Mouse (Mus musculus) MEL (cell line): Measurements from ENCODE around the gene Rbm42. TPM values are rescaled to one million over a fixed set of nuclear protein-coding genes. Genes with fewer than 3 reads are reported as not detected.

ENCODE experiments used
- DNase-seq: peaks from one replicate; pipeline ENCODE4 v3.0.0; 2011; ENCODE audit warnings: low read depth, low spot score
- H3K27ac ChIP-seq: 2 replicates; pipeline ENCODE4 v1.5.1; 2012; ENCODE audit warnings: low read depth, mild to moderate bottlenecking, control low read depth, low read length, moderate library complexity; ENCODE audit not compliant: control insufficient read depth
- H3K27me3 ChIP-seq, 2 experiments: fragments of 150-350 bp in 1 of 2; sonication (generic) in 1 of 2; 2 replicates each; pipeline ENCODE4 v1.6.1; 2012; ENCODE audit warnings: low read length in 2 of 2, mild to moderate bottlenecking in 2 of 2, improper control_type of control experiment in 1 of 2, moderate library complexity in 1 of 2; ENCODE audit not compliant: insufficient read depth in 2 of 2, control insufficient read depth in 1 of 2
- H3K36me3 ChIP-seq, 2 experiments: 2 replicates each; pipeline ENCODE4 v1.6.1; 2012 to 2014; ENCODE audit warnings: low read length in 2 of 2, improper control_type of control experiment in 1 of 2, inconsistent platforms in 1 of 2, mild to moderate bottlenecking in 1 of 2; ENCODE audit not compliant: insufficient read depth in 2 of 2, control insufficient read depth in 1 of 2
- H3K4me1 ChIP-seq, 2 experiments: fragments of 150-350 bp in 1 of 2; sonication (generic) in 1 of 2; 2 replicates each; pipeline ENCODE4 v1.6.1; 2012; ENCODE audit warnings: low read length in 2 of 2, improper control_type of control experiment in 1 of 2, mild to moderate bottlenecking in 1 of 2; ENCODE audit not compliant: insufficient read depth in 2 of 2, control insufficient read depth in 1 of 2
- H3K4me3 ChIP-seq, 2 experiments: fragments of 150-350 bp in 1 of 2; sonication (generic) in 1 of 2; 2 replicates each; pipeline ENCODE4 v1.5.1; 2012; ENCODE audit warnings: low read depth in 2 of 2, low read length in 2 of 2, mild to moderate bottlenecking in 2 of 2, moderate library complexity in 2 of 2, control low read depth in 1 of 2, improper control_type of control experiment in 1 of 2; ENCODE audit not compliant: control insufficient read depth in 1 of 2, insufficient read depth in 1 of 2
- H3K79me2 ChIP-seq: 2 replicates; pipeline ENCODE4 v1.6.1; 2012; ENCODE audit warnings: mild to moderate bottlenecking, low read length, moderate library complexity; ENCODE audit not compliant: control insufficient read depth, poor library complexity, insufficient read depth
- H3K9ac ChIP-seq: 2 replicates; pipeline ENCODE4 v1.6.1; 2012; ENCODE audit warnings: low read depth, mild to moderate bottlenecking, control low read depth, low read length, moderate library complexity; ENCODE audit not compliant: control insufficient read depth, poor library complexity, severe bottlenecking
- H3K9me3 ChIP-seq: fragments of 150-350 bp; sonication (generic); replicated peaks from 2 replicates; pipeline ENCODE4 v1.6.1; 2012; ENCODE audit warnings: mild to moderate bottlenecking, low read length, improper control_type of control experiment, moderate library complexity; ENCODE audit not compliant: insufficient read depth
- BHLHE40 ChIP-seq: IDR thresholded peaks from 2 replicates; pipeline ENCODE4 v1.6.1; 2012; ENCODE audit warnings: low read depth, mild to moderate bottlenecking, inconsistent platforms, low read length, improper control_type of control experiment, borderline replicate concordance
- CHD1 ChIP-seq: IDR thresholded peaks from 2 replicates; pipeline ENCODE4 v1.6.1; 2012; ENCODE audit warnings: low read depth, mild to moderate bottlenecking, inconsistent platforms, low read length, improper control_type of control experiment
- CHD2 ChIP-seq: IDR thresholded peaks from 2 replicates; pipeline ENCODE4 v1.6.1; 2011; ENCODE audit warnings: low read length, improper control_type of control experiment
- CTCF ChIP-seq, 3 experiments: IDR thresholded peaks in 2 of 3; conservative IDR thresholded peaks in 1 of 3; 2 replicates each; pipeline ENCODE4 v1.5.1; 2011 to 2012; ENCODE audit warnings: low read length in 3 of 3, low read depth in 2 of 3, mild to moderate bottlenecking in 2 of 3, improper control_type of control experiment in 1 of 3, inconsistent platforms in 1 of 3, mixed read lengths in 1 of 3, moderate library complexity in 1 of 3; ENCODE audit not compliant: control insufficient read depth in 1 of 3, insufficient read depth in 1 of 3, poor library complexity in 1 of 3, severe bottlenecking in 1 of 3
- E2F4 ChIP-seq: IDR thresholded peaks from 2 replicates; pipeline ENCODE4 v1.6.1; 2011; ENCODE audit warnings: low read depth, low read length, improper control_type of control experiment, borderline replicate concordance
- ELF1 ChIP-seq: IDR thresholded peaks from 2 replicates; pipeline ENCODE4 v1.6.1; 2014; ENCODE audit warnings: low read depth, mild to moderate bottlenecking, inconsistent platforms, low read length, improper control_type of control experiment, moderate library complexity
- EP300 ChIP-seq, 2 experiments: IDR thresholded peaks; 2 replicates each; pipeline ENCODE4 v1.6.1; 2011; ENCODE audit warnings: improper control_type of control experiment in 2 of 2, low read length in 2 of 2, low read depth in 1 of 2, mild to moderate bottlenecking in 1 of 2
- ETS1 ChIP-seq: IDR thresholded peaks from 2 replicates; pipeline ENCODE4 v1.6.1; 2012; ENCODE audit warnings: low read depth, mild to moderate bottlenecking, inconsistent platforms, low read length, improper control_type of control experiment, moderate library complexity
- GATA1 ChIP-seq: IDR thresholded peaks from 2 replicates; pipeline ENCODE4 v1.6.1; 2011; ENCODE audit warnings: low read depth, low read length, improper control_type of control experiment
- HCFC1 ChIP-seq: IDR thresholded peaks from 2 replicates; pipeline ENCODE4 v1.6.1; 2012; ENCODE audit warnings: low read depth, mild to moderate bottlenecking, inconsistent platforms, low read length, improper control_type of control experiment, moderate library complexity
- JUND ChIP-seq: IDR thresholded peaks from 2 replicates; pipeline ENCODE4 v1.6.1; 2011; ENCODE audit warnings: low read depth, mild to moderate bottlenecking, improper control_type of control experiment, low read length
- KAT2A ChIP-seq: conservative IDR thresholded peaks from 2 replicates; pipeline ENCODE4 v1.6.1; 2012; ENCODE audit warnings: low read depth, low read length, improper control_type of control experiment, inconsistent platforms
- MAFK ChIP-seq: IDR thresholded peaks from 2 replicates; pipeline ENCODE4 v1.6.1; 2011; ENCODE audit warnings: low read depth, mild to moderate bottlenecking, low read length, improper control_type of control experiment, borderline replicate concordance
- MAX ChIP-seq: IDR thresholded peaks from 2 replicates; pipeline ENCODE4 v1.6.1; 2011; ENCODE audit warnings: low read length, improper control_type of control experiment
- MAZ ChIP-seq: IDR thresholded peaks from 2 replicates; pipeline ENCODE4 v1.6.1; 2012; ENCODE audit warnings: low read depth, mild to moderate bottlenecking, inconsistent platforms, low read length, improper control_type of control experiment
- MXI1 ChIP-seq: IDR thresholded peaks from 2 replicates; pipeline ENCODE4 v1.6.1; 2011; ENCODE audit warnings: mild to moderate bottlenecking, low read depth, low read length, improper control_type of control experiment
- MYC ChIP-seq: IDR thresholded peaks from 2 replicates; pipeline ENCODE4 v1.6.1; 2011; ENCODE audit warnings: low read depth, mild to moderate bottlenecking, low read length, improper control_type of control experiment, moderate library complexity
- NELFE ChIP-seq: IDR thresholded peaks from 2 replicates; pipeline ENCODE4 v1.6.1; 2011; ENCODE audit warnings: low read depth, low read length, improper control_type of control experiment
- POLR2A ChIP-seq, 2 experiments: IDR thresholded peaks; 2 replicates each; pipeline ENCODE4 v1.6.1; 2011 to 2012; ENCODE audit warnings: low read length in 2 of 2, mild to moderate bottlenecking in 2 of 2, control low read depth in 1 of 2, improper control_type of control experiment in 1 of 2, low read depth in 1 of 2, moderate library complexity in 1 of 2; ENCODE audit not compliant: control insufficient read depth in 1 of 2, insufficient read depth in 1 of 2, poor library complexity in 1 of 2
- POLR2AphosphoS2 ChIP-seq: IDR thresholded peaks from 2 replicates; pipeline ENCODE4 v1.6.1; 2011; ENCODE audit warnings: low read length, improper control_type of control experiment
- POLR2AphosphoS5 ChIP-seq: IDR thresholded peaks from 2 replicates; pipeline ENCODE4 v1.6.1; 2012; ENCODE audit warnings: low read depth, borderline replicate concordance, mild to moderate bottlenecking, inconsistent platforms, low read length, moderate library complexity, mixed read lengths
- RCOR1 ChIP-seq: IDR thresholded peaks from 2 replicates; pipeline ENCODE4 v1.6.1; 2012; ENCODE audit warnings: low read depth, mild to moderate bottlenecking, inconsistent platforms, low read length, improper control_type of control experiment
- SIN3A ChIP-seq: IDR thresholded peaks from 2 replicates; pipeline ENCODE4 v1.6.1; 2012; ENCODE audit warnings: low read length, improper control_type of control experiment, inconsistent platforms
- SMC3 ChIP-seq: IDR thresholded peaks from 2 replicates; pipeline ENCODE4 v1.6.1; 2011; ENCODE audit warnings: low read depth, low read length, improper control_type of control experiment
- TCF12 ChIP-seq: IDR thresholded peaks from 2 replicates; pipeline ENCODE4 v1.6.1; 2014; ENCODE audit warnings: low read depth, mild to moderate bottlenecking, inconsistent platforms, low read length, improper control_type of control experiment, moderate library complexity
- UBTF ChIP-seq: IDR thresholded peaks from 2 replicates; pipeline ENCODE4 v1.6.1; 2012; ENCODE audit warnings: low read depth, mild to moderate bottlenecking, inconsistent platforms, low read length, improper control_type of control experiment, moderate library complexity, borderline replicate concordance; ENCODE audit not compliant: insufficient read depth
- USF1 ChIP-seq: IDR thresholded peaks from 2 replicates; pipeline ENCODE4 v1.6.1; 2014; ENCODE audit warnings: low read depth, mild to moderate bottlenecking, inconsistent platforms, low read length, improper control_type of control experiment, moderate library complexity
- USF2 ChIP-seq, 2 experiments: IDR thresholded peaks; 2 replicates each; pipeline ENCODE4 v1.6.1; 2011 to 2012; ENCODE audit warnings: improper control_type of control experiment in 2 of 2, low read length in 2 of 2, borderline replicate concordance in 1 of 2, inconsistent platforms in 1 of 2, low read depth in 1 of 2, mild to moderate bottlenecking in 1 of 2; ENCODE audit not compliant: insufficient read depth in 1 of 2
- ZC3H11A ChIP-seq: IDR thresholded peaks from 2 replicates; pipeline ENCODE4 v1.6.1; 2012; ENCODE audit warnings: low read depth, mild to moderate bottlenecking, inconsistent platforms, low read length, improper control_type of control experiment
- ZMIZ1 ChIP-seq: IDR thresholded peaks from 2 replicates; pipeline ENCODE4 v1.6.1; 2012; ENCODE audit warnings: low read depth, mild to moderate bottlenecking, inconsistent platforms, low read length, improper control_type of control experiment, moderate library complexity
- ZNF384 ChIP-seq: IDR thresholded peaks from 2 replicates; pipeline ENCODE4 v1.6.1; 2012; ENCODE audit warnings: low read depth, mild to moderate bottlenecking, inconsistent platforms, low read length, improper control_type of control experiment
- polyA plus RNA-seq, 2 experiments: library from polyadenylated mRNA; stranded (reverse) in 1 of 2; unstranded in 1 of 2; fragments of >175 nt in 1 of 2; fragments of >200 nt in 1 of 2; gene quantifications; 2 replicates each; pipeline versions ENCODE4 v1.2.1 to v1.2.4; 2012; ENCODE audit warnings: low replicate concordance in 2 of 2, low read depth in 1 of 2; ENCODE audit not compliant: insufficient read length in 2 of 2, insufficient read depth in 1 of 2, missing spikeins in 1 of 2
- total RNA-seq: library from RNA; depleted of rRNA; stranded (reverse); fragments of 300-350 nt; gene quantifications from 2 replicates; pipeline ENCODE4 v1.2.3, GENCODE M21; 2012

The Rbm42 gene
- total and polyA plus RNA-seq, 3 experiments, result 124 to 129 TPM; not detected in 1

- no peaks in the 10 kb centered on the region for H3K36me3 ChIP-seq
- peaks cover 0 to 4% of the 10 kb centered on the region in 2 experiments; a peak in 3 of 4 replicates for H3K27me3 ChIP-seq
- peak; percentile 47 for DNase-seq
- no peak for TF ChIP-seq MAX
- TF ChIP-seq MAFK, result no peak
- no peak for TF ChIP-seq EP300 (IDR thresholded peaks at IDR 0.05; ENCODE audit: low read depth in 1 of 2, low read length in 2 of 2)
- no peak for TF ChIP-seq ZC3H11A
- no peak for TF ChIP-seq GATA1
- TF ChIP-seq SIN3A, result no peak
- TF ChIP-seq CHD1, result no peak
- no peak for TF ChIP-seq MAZ
- no peak for TF ChIP-seq ETS1
- no peak for TF ChIP-seq USF2 (IDR thresholded peaks at IDR 0.05; ENCODE audit: borderline replicate concordance in 1 of 2, insufficient read depth in 1 of 2, low read depth in 1 of 2, low read length in 2 of 2)
- no peak for TF ChIP-seq ELF1
- no peak for TF ChIP-seq HCFC1
- TF ChIP-seq POLR2A (IDR thresholded peaks at IDR 0.05; ENCODE audit: control insufficient read depth in 1 of 2, insufficient read depth in 1 of 2, low read depth in 1 of 2, low read length in 2 of 2, poor library complexity in 1 of 2), result no peak
- TF ChIP-seq MYC, result no peak
- TF ChIP-seq POLR2AphosphoS2, result no peak
- TF ChIP-seq BHLHE40, result no peak
- no peak for TF ChIP-seq USF1
- no peak for TF ChIP-seq CHD2
- TF ChIP-seq SMC3, result no peak
- no peak for TF ChIP-seq ZNF384
- TF ChIP-seq, all 39 proteins: peak for 0
- Histone ChIP-seq H3K79me2 (peaks cover 3% of the 10 kb centered on the region; the same call in 1 of the 2 replicates), H3K9ac (peak overlapping the region; percentile 95), H3K4me1 (no peaks in the 10 kb centered on the region), H3K9me3 (no peaks in the 10 kb centered on the region), H3K27ac (no peak overlapping the region), H3K4me3 (peak overlapping the region; percentile 82 to 93)
Observed at GRCm38 (mm10) chr7:30665321-30665720, 15.2 kb upstream of the Rbm42 start.

GRCm38 (mm10) chr7:30664529-30665200, 14.5 kb upstream of the Rbm42 start, which contains the start of gene Haus5:
Gene Haus5, minus strand, starts transcription at chr7:30664994.
- H3K4me3 ChIP-seq, result peak within 1 kb of the TSS; percentile 82 to 93
- DNase-seq, result peak; percentile 97
- peak within 1 kb of the TSS; percentile 60 for H3K27ac ChIP-seq
- H3K36me3 ChIP-seq, result no peaks in the 10 kb centered on the region
- peaks cover 3% of the 10 kb centered on the region; the same call in 1 of the 2 replicates for H3K79me2 ChIP-seq
- peaks cover 0 to 2% of the 10 kb centered on the region in 2 experiments; a peak in 3 of 4 replicates for H3K27me3 ChIP-seq
- H3K9me3 ChIP-seq, result no peaks in the 10 kb centered on the region
- no peaks in the 10 kb centered on the region for H3K4me1 ChIP-seq
- H3K9ac ChIP-seq, result peak within 1 kb of the TSS; percentile 95
- TF ChIP-seq RCOR1, result 0 out of 2 replicates have a peak, but pooled peaks have one; percentile 18
- TF ChIP-seq TCF12, result peak; percentile 44; the same call in 1 of the 2 replicates
- peak; percentile 67; the same call in 1 of the 2 replicates for TF ChIP-seq ZMIZ1
- TF ChIP-seq ZNF384, result no peak
- TF ChIP-seq SMC3, result no peak
- TF ChIP-seq MXI1, result peak; percentile 91
- peak; percentile 48 for TF ChIP-seq NELFE
- peak; percentile 93 for TF ChIP-seq HCFC1
- TF ChIP-seq POLR2AphosphoS5, result no peak
- peak; percentile 98 for TF ChIP-seq SIN3A
- TF ChIP-seq E2F4, result peak; percentile 91; the same call in 1 of the 2 replicates
- TF ChIP-seq USF2 (IDR thresholded peaks at IDR 0.05; ENCODE audit: borderline replicate concordance in 1 of 2, insufficient read depth in 1 of 2, low read depth in 1 of 2, low read length in 2 of 2), result no peak
- TF ChIP-seq UBTF, result no peak
- TF ChIP-seq JUND, result no peak
- TF ChIP-seq MAFK, result no peak
- peak; percentile 59; the same call in 1 of the 2 replicates for TF ChIP-seq KAT2A
- 0 out of 6 replicates have a peak, but pooled peaks of 1 of the 3 experiments have one; percentile 4 for TF ChIP-seq CTCF (IDR thresholded peaks at IDR 0.05 in 2 of 3, conservative IDR thresholded peaks at IDR 0.05 in 1 of 3; ENCODE audit: control insufficient read depth in 1 of 3, insufficient read depth in 1 of 3, low read depth in 2 of 3, low read length in 3 of 3, poor library complexity in 1 of 3, severe bottlenecking in 1 of 3)
